In the genomic region with DNA sequence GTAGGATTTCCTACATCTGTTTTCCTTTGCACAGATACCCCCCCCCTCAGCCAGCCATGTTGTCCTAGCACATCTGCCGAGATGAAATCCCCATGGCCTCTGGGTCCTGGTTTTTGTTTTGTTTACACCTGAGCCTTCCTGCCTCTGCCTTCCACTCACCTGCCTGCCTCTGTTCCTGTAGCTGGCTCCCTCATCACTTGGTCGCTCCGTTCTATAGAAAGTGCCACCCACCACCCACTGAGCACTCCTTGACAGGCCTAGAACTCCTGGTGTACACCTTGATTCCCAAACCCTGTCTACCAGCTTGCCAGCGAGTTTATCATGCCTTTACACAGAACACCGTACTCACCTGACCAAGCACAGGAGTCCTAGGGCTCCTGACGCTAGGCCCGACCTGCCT, we compare ENCODE assay signal across 27 mouse cellular contexts.
DNase-seq lines count a peak whose midpoint lies in the region; ATAC-seq and TF ChIP-seq lines count a peak whose summit lies in the region.
"Had no signal": no experiment of that assay in that cellular context is flagged by ENCODE, and none has a peak within 500 bp of the region (broad histone marks: within the 10 kb centered on the region; RNA-seq: fewer than 3 reads in every experiment).

No protein-coding gene starts in this region.

- no peak overlapping the region for H3K9ac ChIP-seq in embryonic facial prominence, embryonic 15.5 days
- H3K9ac ChIP-seq in heart, embryonic 12.5 days: no peak overlapping the region
- H3K9ac ChIP-seq in kidney, embryonic 14.5 days (ENCODE audit: low read depth, low read length): no peak overlapping the region
- H3K9ac ChIP-seq: embryonic facial prominence, embryonic 13.5 days; hindbrain, embryonic 15.5 days; midbrain, embryonic 15.5 days; neural tube, embryonic 15.5 days; stomach, embryonic 15.5 days had no signal

- no peaks in the 10 kb centered on the region for H3K9me3 ChIP-seq in embryonic facial prominence, embryonic 15.5 days (replicated peaks)
- no peaks in the 10 kb centered on the region for H3K9me3 ChIP-seq in embryonic facial prominence, embryonic 10.5 days
- H3K9me3 ChIP-seq in heart, embryonic 12.5 days (replicated peaks): peaks cover 3% of the 10 kb centered on the region; the same call in 1 of the 2 replicates
- 0 out of 2 replicates have a peak, but pooled peaks cover 2% of the 10 kb centered on the region for H3K9me3 ChIP-seq in kidney, embryonic 14.5 days (ENCODE audit: control insufficient read depth, low read length)
- H3K9me3 ChIP-seq: embryonic facial prominence, embryonic 13.5 days; G1E; hindbrain, embryonic 10.5 days; hindbrain, embryonic 15.5 days; midbrain, embryonic 15.5 days; neural tube, embryonic 15.5 days; stomach, embryonic 15.5 days had no signal

- 90% methylated on average over 7 of the region's 7 CpGs for WGBS in embryonic facial prominence, embryonic 15.5 days
- WGBS in embryonic facial prominence, embryonic 10.5 days: 89% methylated on average over 7 of the region's 7 CpGs
- WGBS in heart, embryonic 12.5 days: 90% methylated on average over 7 of the region's 7 CpGs
- WGBS in kidney, adult 2 months: 97% methylated on average over 7 of the region's 7 CpGs
- WGBS in kidney, embryonic 14.5 days: 90% methylated on average over 7 of the region's 7 CpGs

- DNase-seq in embryonic facial prominence, embryonic 10.5 days (ENCODE audit: low spot score): no peak
- no peak for DNase-seq in heart, postnatal 10 days
- DNase-seq in kidney, adult 2 months: no peak
- DNase-seq in testis, postnatal 14 days (ENCODE audit: low spot score): no peak
- DNase-seq: adrenal gland, postnatal 10 days; cerebellum, adult 9-10 months; embryo, embryonic 11 days; kidney, adult 11 months; right cerebral cortex, postnatal 14 days; thymus, adult 2 months; thymus, postnatal 36 days had no signal

- no peak for TF ChIP-seq CTCF in kidney, adult 2 months (conservative IDR thresholded peaks at IDR 0.05; ENCODE audit: insufficient read depth, insufficient read length, low read depth, low read length)
- no peak for TF ChIP-seq CTCF in testis, adult 2 months (IDR thresholded peaks at IDR 0.05; ENCODE audit: control insufficient read depth, insufficient read depth, insufficient replicate concordance, low read depth, low read length)

- H3K4me2 ChIP-seq in embryonic facial prominence, embryonic 15.5 days (replicated peaks): no peak overlapping the region
- no peak overlapping the region for H3K4me2 ChIP-seq in heart, embryonic 12.5 days
- no peak overlapping the region for H3K4me2 ChIP-seq in kidney, embryonic 14.5 days (replicated peaks; ENCODE audit: low read depth, low read length)
- H3K4me2 ChIP-seq: embryonic facial prominence, embryonic 13.5 days; hindbrain, embryonic 15.5 days; midbrain, embryonic 15.5 days; neural tube, embryonic 15.5 days; stomach, embryonic 15.5 days had no signal

- ATAC-seq in embryonic facial prominence, embryonic 15.5 days (ENCODE audit: insufficient number of reproducible peaks, low FRiP score, low TSS enrichment, low read depth): no peak
- no peak for ATAC-seq in heart, embryonic 12.5 days (ENCODE audit: insufficient number of reproducible peaks, low FRiP score)
- no peak for ATAC-seq in kidney, embryonic 14.5 days (ENCODE audit: low FRiP score, low TSS enrichment)
- ATAC-seq: forebrain, embryonic 16.5 days; inflammation-experienced regulatory T-cells, adult 6 months; midbrain, embryonic 15.5 days had no signal

- TF ChIP-seq POLR2A in kidney, adult 2 months (IDR thresholded peaks at IDR 0.05; ENCODE audit: low read depth, low read length): no peak
- TF ChIP-seq POLR2A in testis, adult 2 months (IDR thresholded peaks at IDR 0.05; ENCODE audit: control insufficient read depth, low read depth, low read length): no peak

- no peak overlapping the region for H3K4me3 ChIP-seq in embryonic facial prominence, embryonic 15.5 days (replicated peaks)
- H3K4me3 ChIP-seq in embryonic facial prominence, embryonic 10.5 days: no peak overlapping the region
- no peak overlapping the region for H3K4me3 ChIP-seq in heart, embryonic 12.5 days
- no peak overlapping the region for H3K4me3 ChIP-seq in kidney, adult 2 months (ENCODE audit: insufficient read depth, low read depth, low read length)
- no peak overlapping the region for H3K4me3 ChIP-seq in kidney, embryonic 14.5 days (ENCODE audit: low read length)
- H3K4me3 ChIP-seq in testis, adult 2 months (ENCODE audit: control insufficient read depth, low read depth, low read length): no peak overlapping the region
- H3K4me3 ChIP-seq: embryonic facial prominence, embryonic 13.5 days; erythroblast, embryonic 14.5 days; hindbrain, embryonic 10.5 days; hindbrain, embryonic 15.5 days; layer of hippocampus, adult 2 months; midbrain, embryonic 15.5 days; neural tube, embryonic 15.5 days; stomach, embryonic 15.5 days had no signal

- no peaks in the 10 kb centered on the region for H3K27me3 ChIP-seq in embryonic facial prominence, embryonic 15.5 days
- H3K27me3 ChIP-seq in embryonic facial prominence, embryonic 10.5 days (replicated peaks; ENCODE audit: low read depth, poor library complexity, severe bottlenecking): peaks cover 58% of the 10 kb centered on the region
- H3K27me3 ChIP-seq in heart, embryonic 12.5 days (replicated peaks): no peaks in the 10 kb centered on the region
- no peaks in the 10 kb centered on the region for H3K27me3 ChIP-seq in kidney, adult 2 months (replicated peaks; ENCODE audit: control insufficient read depth, insufficient read depth, low read length)
- H3K27me3 ChIP-seq in kidney, embryonic 14.5 days (ENCODE audit: control insufficient read depth, insufficient read depth, low read length): no peaks in the 10 kb centered on the region
- no peaks in the 10 kb centered on the region for H3K27me3 ChIP-seq in testis, adult 2 months (ENCODE audit: control insufficient read depth, insufficient read depth, low read length)
- H3K27me3 ChIP-seq: embryonic facial prominence, embryonic 13.5 days; hindbrain, embryonic 15.5 days; neural tube, embryonic 15.5 days; stomach, embryonic 15.5 days had no signal

- H3K36me3 ChIP-seq in embryonic facial prominence, embryonic 15.5 days: no peaks in the 10 kb centered on the region
- H3K36me3 ChIP-seq in embryonic facial prominence, embryonic 10.5 days (replicated peaks): no peaks in the 10 kb centered on the region
- H3K36me3 ChIP-seq in heart, embryonic 12.5 days: no peaks in the 10 kb centered on the region
- no peaks in the 10 kb centered on the region for H3K36me3 ChIP-seq in kidney, adult 2 months (ENCODE audit: control insufficient read depth, insufficient read depth, low read length)
- no peaks in the 10 kb centered on the region for H3K36me3 ChIP-seq in kidney, embryonic 14.5 days (ENCODE audit: control insufficient read depth, insufficient read depth, low read length)
- no peaks in the 10 kb centered on the region for H3K36me3 ChIP-seq in testis, adult 2 months (ENCODE audit: control insufficient read depth, insufficient read depth, low read length)
- H3K36me3 ChIP-seq: embryonic facial prominence, embryonic 13.5 days; G1E; hindbrain, embryonic 10.5 days; hindbrain, embryonic 15.5 days; midbrain, embryonic 15.5 days; neural tube, embryonic 15.5 days; stomach, embryonic 15.5 days had no signal

- 0 out of 2 replicates have a peak overlapping the region, but pooled peaks have one; percentile 30 for H3K27ac ChIP-seq in embryonic facial prominence, embryonic 15.5 days (replicated peaks)
- no peak overlapping the region for H3K27ac ChIP-seq in embryonic facial prominence, embryonic 10.5 days (replicated peaks)
- peak overlapping the region; percentile 56; the same call in 1 of the 2 replicates for H3K27ac ChIP-seq in heart, embryonic 12.5 days (ENCODE audit: poor library complexity, severe bottlenecking)
- H3K27ac ChIP-seq in kidney, adult 2 months (ENCODE audit: insufficient read depth, low read depth, low read length): peak overlapping the region; percentile 91
- H3K27ac ChIP-seq in kidney, embryonic 14.5 days (ENCODE audit: low read depth, low read length): no peak overlapping the region
- H3K27ac ChIP-seq in testis, adult 2 months (ENCODE audit: control insufficient read depth, insufficient read depth, low read depth, low read length): peak overlapping the region; percentile 73
- H3K27ac ChIP-seq: hindbrain, embryonic 15.5 days; macrophage; midbrain, embryonic 15.5 days; neural tube, embryonic 15.5 days had no signal

- peaks cover 19% of the 10 kb centered on the region for H3K4me1 ChIP-seq in embryonic facial prominence, embryonic 15.5 days
- peaks cover 25% of the 10 kb centered on the region for H3K4me1 ChIP-seq in embryonic facial prominence, embryonic 10.5 days
- H3K4me1 ChIP-seq in heart, embryonic 12.5 days (replicated peaks): peaks cover 54% of the 10 kb centered on the region
- peaks cover 46% of the 10 kb centered on the region for H3K4me1 ChIP-seq in kidney, adult 2 months (ENCODE audit: control insufficient read depth, insufficient read depth, low read length)
- peaks cover 15% of the 10 kb centered on the region for H3K4me1 ChIP-seq in kidney, embryonic 14.5 days (ENCODE audit: control insufficient read depth, insufficient read depth, low read length)
- peaks cover 8% of the 10 kb centered on the region; the same call in 1 of the 2 replicates for H3K4me1 ChIP-seq in testis, adult 2 months (ENCODE audit: control insufficient read depth, insufficient read depth, low read length)

- intact Hi-C loops in heart, postnatal 10 days (cut with DNase I): no loop called here

Comparison
In these comparisons a context has a peak if more than half of its experiments do, and no peak if none do; other contexts are left out.
1. H3K27ac ChIP-seq: peak in embryonic facial prominence, embryonic 15.5 days (single experiment), heart, embryonic 12.5 days (single experiment), kidney, adult 2 months (single experiment) and testis, adult 2 months (single experiment); none in embryonic facial prominence, embryonic 10.5 days (single experiment) and kidney, embryonic 14.5 days (single experiment).